Mouse (Mus musculus) bone marrow macrophage, adult 2 months (primary cell): ENCODE data around the gene Renbp.

Source experiments
- CTCF ChIP-seq: IDR thresholded peaks from 2 replicates; pipeline ENCODE4 v1.5.1; 2012; ENCODE audit warnings: low read depth, mild to moderate bottlenecking, low read length, moderate library complexity
- POLR2A ChIP-seq: IDR thresholded peaks from 2 replicates; pipeline ENCODE4 v1.6.1; 2012; ENCODE audit warnings: mild to moderate bottlenecking, low read depth, low read length, borderline replicate concordance

- no peak for TF ChIP-seq CTCF
- no peak for TF ChIP-seq POLR2A
Measured at GRCm38 (mm10) chrX:73918631-73919030, 12.0 kb downstream of the Renbp start.
